19 mouse cellular contexts compared by ENCODE assay signal in the genomic region with DNA sequence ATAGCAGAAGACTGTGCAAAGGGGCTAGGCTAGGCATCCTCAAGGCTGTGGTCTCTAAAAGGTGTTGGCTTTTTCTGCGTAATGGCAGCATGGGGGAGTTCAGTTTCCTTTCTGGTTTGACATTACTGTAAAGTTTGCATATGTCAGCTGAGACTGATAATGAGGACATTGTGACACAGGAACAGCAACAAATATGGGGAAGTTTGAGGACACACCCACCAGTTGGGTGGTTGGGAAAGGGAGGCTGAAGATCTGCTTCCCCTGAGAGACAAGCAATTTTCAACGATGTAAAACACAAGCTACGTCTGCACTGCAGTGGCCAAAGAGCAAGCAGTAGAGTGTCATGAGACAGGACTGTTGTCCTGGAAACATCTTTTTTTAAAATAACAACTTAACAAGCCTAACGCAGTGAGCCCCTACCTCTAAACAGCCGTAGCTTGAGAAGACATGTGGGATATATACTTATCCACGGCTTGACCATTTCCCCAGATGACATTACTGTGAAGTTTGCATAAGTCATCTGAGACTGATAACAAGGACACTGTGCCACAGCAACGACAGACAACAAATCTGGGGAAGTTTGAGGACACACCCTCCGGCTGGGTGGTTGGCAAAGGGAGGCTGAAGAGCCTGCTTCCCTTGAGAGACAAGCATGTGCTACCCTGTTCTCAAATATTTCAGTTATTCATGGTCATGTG.
DNase-seq lines count a peak whose midpoint lies in the region; ATAC-seq and TF ChIP-seq lines count a peak whose summit lies in the region.
"Had no signal": no experiment of that assay in that cellular context is flagged by ENCODE, and none has a peak within 500 bp of the region (broad histone marks: within the 10 kb centered on the region; RNA-seq: fewer than 3 reads in every experiment).

No protein-coding gene starts in this region.

- H3K27me3 ChIP-seq in forebrain, embryonic 15.5 days = no peaks in the 10 kb centered on the region
- H3K27me3 ChIP-seq: neural tube, embryonic 12.5 days had no signal

- H3K9me3 ChIP-seq in forebrain, embryonic 15.5 days = no peaks in the 10 kb centered on the region
- H3K9me3 ChIP-seq: neural tube, embryonic 12.5 days had no signal

- H3K4me2 ChIP-seq in forebrain, embryonic 15.5 days (replicated peaks) = no peak overlapping the region
- H3K4me2 ChIP-seq: neural tube, embryonic 12.5 days had no signal

- no peaks in the 10 kb centered on the region for H3K36me3 ChIP-seq in forebrain, embryonic 15.5 days
- H3K36me3 ChIP-seq: neural tube, embryonic 12.5 days had no signal

- TF ChIP-seq POLR2A in bone marrow macrophage, adult 2 months (IDR thresholded peaks at IDR 0.05; ENCODE audit: borderline replicate concordance, low read depth, low read length) = no peak

- peak overlapping the region; percentile 61 for H3K27ac ChIP-seq in layer of hippocampus, adult 2 months
- H3K27ac ChIP-seq in bone marrow macrophage, adult 2 months (ENCODE audit: insufficient read depth, low read depth, low read length) = peak overlapping the region; percentile 87
- no peak overlapping the region for H3K27ac ChIP-seq in forebrain, embryonic 15.5 days (replicated peaks)
- H3K27ac ChIP-seq: liver, embryonic 14.5 days; neural tube, embryonic 12.5 days had no signal

- DNase-seq in layer of hippocampus, adult 2 months (ENCODE audit: low spot score in 2 of 2) = no peak
- no peak for DNase-seq in layer of hippocampus, adult 8-10 months (ENCODE audit: low spot score in 2 of 2)
- DNase-seq in 416B (ENCODE audit: low read depth) = peak; percentile 6
- peak; percentile 30 to 55 for DNase-seq in lung, postnatal 4 days
- no peak for DNase-seq in retina, embryonic 14.5 days (ENCODE audit: low spot score)
- DNase-seq: adrenal gland, postnatal 36 days; cerebellum, adult 18-20 months; embryo, embryonic 11 days; forebrain, postnatal 0 days; gastrocnemius, postnatal 36 days; heart, postnatal 10 days; midbrain, embryonic 14.5 days; thymus, adult 2 months had no signal

- peaks cover 17% of the 10 kb centered on the region for H3K4me1 ChIP-seq in bone marrow macrophage, adult 2 months (ENCODE audit: control insufficient read depth, insufficient read depth, low read length)
- peaks cover 6% of the 10 kb centered on the region for H3K4me1 ChIP-seq in forebrain, embryonic 15.5 days
- H3K4me1 ChIP-seq: neural tube, embryonic 12.5 days had no signal

- no peak overlapping the region for H3K9ac ChIP-seq in forebrain, embryonic 15.5 days (replicated peaks)
- H3K9ac ChIP-seq: forebrain, postnatal 0 days; liver, embryonic 14.5 days; neural tube, embryonic 12.5 days had no signal

- 89% methylated on average over 8 of the region's 8 CpGs for WGBS in forebrain, embryonic 15.5 days

- ATAC-seq in forebrain, embryonic 15.5 days (replicated peaks) = no peak
- ATAC-seq in erythroid progenitor cell, adult 5-6 weeks (replicated peaks; ENCODE audit: low FRiP score, poor library complexity, severe bottlenecking) = no peak
- ATAC-seq: activated CD4-positive, CD25-positive, alpha-beta regulatory T cell, adult 4 months; forebrain, postnatal 0 days had no signal

- no peak overlapping the region for H3K4me3 ChIP-seq in layer of hippocampus, adult 2 months
- H3K4me3 ChIP-seq in bone marrow macrophage, adult 2 months (ENCODE audit: insufficient read depth, low read length) = no peak overlapping the region
- no peak overlapping the region for H3K4me3 ChIP-seq in forebrain, embryonic 15.5 days
- H3K4me3 ChIP-seq: neural tube, embryonic 12.5 days had no signal

- no peak for TF ChIP-seq CTCF in layer of hippocampus, adult 2 months (conservative IDR thresholded peaks at IDR 0.05)
- TF ChIP-seq CTCF in bone marrow macrophage, adult 2 months (IDR thresholded peaks at IDR 0.05; ENCODE audit: low read depth, low read length) = no peak

Comparison
In these comparisons a context has a peak if more than half of its experiments do, and no peak if none do; other contexts are left out.
1. DNase-seq: peak in 416B (single experiment) and lung, postnatal 4 days (2 of 2); none in layer of hippocampus, adult 2 months (0 of 2), layer of hippocampus, adult 8-10 months (0 of 2) and retina, embryonic 14.5 days (single experiment).